Mouse (Mus musculus) heart, postnatal 0 days (tissue): Measurements from ENCODE around the gene Gm45716.

ENCODE experiments used
- CTCF ChIP-seq: IDR thresholded peaks from 2 replicates; pipeline ENCODE4 v1.5.1; 2016; ENCODE audit warnings: antibody characterized with exemption, control low read depth, low read depth
- EP300 ChIP-seq: IDR thresholded peaks from 2 replicates; pipeline ENCODE4 v1.6.1; 2016; ENCODE audit warnings: antibody characterized with exemption, low read depth

- TF ChIP-seq CTCF (no peak), EP300 (no peak)
Measured at GRCm38 (mm10) chr11:90247793-90248192, 60.3 kb downstream of the Gm45716 start.
